Mouse (Mus musculus): ENCODE results near the gene Olfr323. TPM values are rescaled to one million over a fixed set of nuclear protein-coding genes. Genes with fewer than 3 reads are reported as not detected.

Olfr323 gene
- 0.17 TPM in 1 of 2 replicates, not detected in the other for polyA plus RNA-seq (2015; fragmentation: Nextera tagmentation; extraction: Ambion mirVana)

GRCm38 (mm10) chr11:58630401-58630800, at the start of gene Olfr323:
Gene Olfr323 (minus strand): TSS chr11:58630501.
- WGBS, result 72% methylated on average over 5 of the region's 5 CpGs
- Histone ChIP-seq H3K36me3 (ENCODE audit: control insufficient read depth, insufficient read depth, low read length) (no peaks in the 10 kb centered on the region), H3K4me3 (replicated peaks; ENCODE audit: low read length) (no peak within 1 kb of the TSS), H3K4me1 (ENCODE audit: control insufficient read depth, insufficient read depth, low read length) (no peaks in the 10 kb centered on the region), H3K27ac (ENCODE audit: low read length) (no peak within 1 kb of the TSS), H3K27me3 (ENCODE audit: control insufficient read depth, insufficient read depth, low read length) (no peaks in the 10 kb centered on the region), H3K9me3 (replicated peaks; ENCODE audit: control insufficient read depth, low read length) (no peaks in the 10 kb centered on the region), H3K9ac (ENCODE audit: low read length) (no peak within 1 kb of the TSS), H3K4me2 (ENCODE audit: low read depth, low read length) (no peak within 1 kb of the TSS)
- ATAC-seq (ENCODE audit: insufficient read depth, low FRiP score), result no peak

- Histone ChIP-seq H3K4me1 (ENCODE audit: control insufficient read depth, insufficient read depth, low read length) (no peaks in the 10 kb centered on the region), H3K36me3 (ENCODE audit: control insufficient read depth, insufficient read depth, low read length) (no peaks in the 10 kb centered on the region), H3K27me3 (ENCODE audit: control insufficient read depth, insufficient read depth, low read length) (no peaks in the 10 kb centered on the region), H3K4me2 (ENCODE audit: low read depth, low read length) (no peak overlapping the region), H3K9me3 (replicated peaks; ENCODE audit: control insufficient read depth, low read length) (no peaks in the 10 kb centered on the region), H3K4me3 (replicated peaks; ENCODE audit: low read length) (no peak overlapping the region), H3K9ac (ENCODE audit: low read length) (no peak overlapping the region), H3K27ac (ENCODE audit: low read length) (no peak overlapping the region)
- 51% methylated on average over 4 of the region's 4 CpGs for WGBS
- ATAC-seq (ENCODE audit: insufficient read depth, low FRiP score), result no peak
Observed at GRCm38 (mm10) chr11:58671825-58672224, 41.5 kb upstream of the Olfr323 start.

GRCm38 (mm10) chr11:58669252-58669651, 39.0 kb upstream of the Olfr323 start:
- Histone ChIP-seq H3K9ac (ENCODE audit: low read length) (no peak overlapping the region), H3K9me3 (replicated peaks; ENCODE audit: control insufficient read depth, low read length) (no peaks in the 10 kb centered on the region), H3K36me3 (ENCODE audit: control insufficient read depth, insufficient read depth, low read length) (no peaks in the 10 kb centered on the region), H3K27ac (ENCODE audit: low read length) (no peak overlapping the region), H3K4me3 (replicated peaks; ENCODE audit: low read length) (no peak overlapping the region), H3K4me1 (ENCODE audit: control insufficient read depth, insufficient read depth, low read length) (no peaks in the 10 kb centered on the region), H3K4me2 (ENCODE audit: low read depth, low read length) (no peak overlapping the region), H3K27me3 (ENCODE audit: control insufficient read depth, insufficient read depth, low read length) (no peaks in the 10 kb centered on the region)
- ATAC-seq (ENCODE audit: insufficient read depth, low FRiP score), result no peak

- H3K9ac ChIP-seq (ENCODE audit: low read length), result no peak within 1 kb of the TSS
- no peak within 1 kb of the TSS for H3K27ac ChIP-seq (ENCODE audit: low read length)
- H3K4me2 ChIP-seq (ENCODE audit: low read depth, low read length), result no peak within 1 kb of the TSS
- no peaks in the 10 kb centered on the region for H3K36me3 ChIP-seq (ENCODE audit: control insufficient read depth, insufficient read depth, low read length)
- H3K4me3 ChIP-seq (replicated peaks; ENCODE audit: low read length), result no peak within 1 kb of the TSS
- ATAC-seq (ENCODE audit: insufficient read depth, low FRiP score), result no peak
- 79% methylated on average over 4 of the region's 4 CpGs for WGBS
- H3K4me1 ChIP-seq (ENCODE audit: control insufficient read depth, insufficient read depth, low read length), result no peaks in the 10 kb centered on the region
- no peaks in the 10 kb centered on the region for H3K9me3 ChIP-seq (replicated peaks; ENCODE audit: control insufficient read depth, low read length)
- H3K27me3 ChIP-seq (ENCODE audit: control insufficient read depth, insufficient read depth, low read length), result no peaks in the 10 kb centered on the region
Observed at GRCm38 (mm10) chr11:58658596-58658995, 28.3 kb upstream of the Olfr323 start, which contains the start of gene Olfr322. Gene Olfr322 (plus strand): TSS chr11:58658782.

GRCm38 (mm10) chr11:58655151-58655550, 24.9 kb upstream of the Olfr323 start:
- Histone ChIP-seq H3K27me3 (ENCODE audit: control insufficient read depth, insufficient read depth, low read length) (no peaks in the 10 kb centered on the region), H3K9me3 (replicated peaks; ENCODE audit: control insufficient read depth, low read length) (no peaks in the 10 kb centered on the region), H3K4me3 (replicated peaks; ENCODE audit: low read length) (no peak overlapping the region), H3K27ac (ENCODE audit: low read length) (no peak overlapping the region), H3K36me3 (ENCODE audit: control insufficient read depth, insufficient read depth, low read length) (no peaks in the 10 kb centered on the region), H3K4me2 (ENCODE audit: low read depth, low read length) (no peak overlapping the region), H3K9ac (ENCODE audit: low read length) (no peak overlapping the region), H3K4me1 (ENCODE audit: control insufficient read depth, insufficient read depth, low read length) (no peaks in the 10 kb centered on the region)
- ATAC-seq (ENCODE audit: insufficient read depth, low FRiP score), result no peak
- 86% methylated on average over 3 of the region's 3 CpGs for WGBS

GRCm38 (mm10) chr11:58643350-58643749, 13.0 kb upstream of the Olfr323 start:
- H3K9ac ChIP-seq (ENCODE audit: low read length), result no peak overlapping the region
- H3K4me1 ChIP-seq (ENCODE audit: control insufficient read depth, insufficient read depth, low read length), result peaks cover 6% of the 10 kb centered on the region; the same call in 1 of the 2 replicates
- H3K27me3 ChIP-seq (ENCODE audit: control insufficient read depth, insufficient read depth, low read length), result no peaks in the 10 kb centered on the region
- WGBS, result 30% methylated on average over 6 of the region's 6 CpGs
- H3K4me3 ChIP-seq (replicated peaks; ENCODE audit: low read length), result no peak overlapping the region
- no peak overlapping the region for H3K4me2 ChIP-seq (ENCODE audit: low read depth, low read length)
- no peaks in the 10 kb centered on the region for H3K9me3 ChIP-seq (replicated peaks; ENCODE audit: control insufficient read depth, low read length)
- no peaks in the 10 kb centered on the region for H3K36me3 ChIP-seq (ENCODE audit: control insufficient read depth, insufficient read depth, low read length)
- no peak overlapping the region for H3K27ac ChIP-seq (ENCODE audit: low read length)
- no peak for ATAC-seq (ENCODE audit: insufficient read depth, low FRiP score)

- H3K4me1 ChIP-seq (ENCODE audit: control insufficient read depth, insufficient read depth, low read length), result peaks cover 6% of the 10 kb centered on the region; the same call in 1 of the 2 replicates
- no peak overlapping the region for H3K4me2 ChIP-seq (ENCODE audit: low read depth, low read length)
- no peaks in the 10 kb centered on the region for H3K27me3 ChIP-seq (ENCODE audit: control insufficient read depth, insufficient read depth, low read length)
- WGBS, result 81% methylated on average over 13 of the region's 13 CpGs
- peak; percentile 72 for ATAC-seq (ENCODE audit: insufficient read depth, low FRiP score)
- H3K9ac ChIP-seq (ENCODE audit: low read length), result no peak overlapping the region
- no peaks in the 10 kb centered on the region for H3K36me3 ChIP-seq (ENCODE audit: control insufficient read depth, insufficient read depth, low read length)
- no peak overlapping the region for H3K4me3 ChIP-seq (replicated peaks; ENCODE audit: low read length)
- no peak overlapping the region for H3K27ac ChIP-seq (ENCODE audit: low read length)
- no peaks in the 10 kb centered on the region for H3K9me3 ChIP-seq (replicated peaks; ENCODE audit: control insufficient read depth, low read length)
Observed at GRCm38 (mm10) chr11:58641638-58642358, 11.5 kb upstream of the Olfr323 start.

- WGBS, result 32% methylated on average over 14 of the region's 14 CpGs
- ATAC-seq (ENCODE audit: insufficient read depth, low FRiP score), result no peak
- Histone ChIP-seq H3K4me2 (ENCODE audit: low read depth, low read length) (peak overlapping the region; percentile 56), H3K9ac (ENCODE audit: low read length) (no peak overlapping the region), H3K4me1 (ENCODE audit: control insufficient read depth, insufficient read depth, low read length) (peaks cover 6% of the 10 kb centered on the region; the same call in 1 of the 2 replicates), H3K27me3 (ENCODE audit: control insufficient read depth, insufficient read depth, low read length) (no peaks in the 10 kb centered on the region), H3K4me3 (replicated peaks; ENCODE audit: low read length) (no peak overlapping the region), H3K27ac (ENCODE audit: low read length) (no peak overlapping the region), H3K9me3 (replicated peaks; ENCODE audit: control insufficient read depth, low read length) (no peaks in the 10 kb centered on the region), H3K36me3 (ENCODE audit: control insufficient read depth, insufficient read depth, low read length) (no peaks in the 10 kb centered on the region)
Observed at GRCm38 (mm10) chr11:58641057-58641456, 10.8 kb upstream of the Olfr323 start.

- Histone ChIP-seq H3K27me3 (ENCODE audit: control insufficient read depth, insufficient read depth, low read length) (no peaks in the 10 kb centered on the region), H3K9me3 (replicated peaks; ENCODE audit: control insufficient read depth, low read length) (no peaks in the 10 kb centered on the region)
- no peak for ATAC-seq (ENCODE audit: insufficient read depth, low FRiP score)
Observed at GRCm38 (mm10) chr11:58640272-58640867, 10.1 kb upstream of the Olfr323 start, which contains the start of gene Trim58. Gene Trim58 (plus strand): TSS chr11:58640465.

More at GRCm38 (mm10) chr11:58640272-58640867, 10.1 kb upstream of the Olfr323 start, which contains the start of gene Trim58:
- Histone ChIP-seq H3K36me3 (ENCODE audit: control insufficient read depth, insufficient read depth, low read length) (no peaks in the 10 kb centered on the region), H3K4me1 (ENCODE audit: control insufficient read depth, insufficient read depth, low read length) (peaks cover 6% of the 10 kb centered on the region; the same call in 1 of the 2 replicates), H3K9ac (ENCODE audit: low read length) (peak within 1 kb of the TSS; percentile 47; the same call in 1 of the 2 replicates), H3K27ac (ENCODE audit: low read length) (no peak within 1 kb of the TSS), H3K4me2 (ENCODE audit: low read depth, low read length) (peak within 1 kb of the TSS; percentile 56), H3K4me3 (replicated peaks; ENCODE audit: low read length) (peak within 1 kb of the TSS; percentile 37)
- WGBS, result 4% methylated on average over 34 of the region's 34 CpGs
